Mouse (Mus musculus): ENCODE measurements at regions not wholly inside any gene's neighbourhood (a gene's known extent, or its start where the extent isn't known, plus 50 kb on each side); places are given as distances from the start of the nearest gene placed in this dataset.
A peak's percentile ranks its signal among the peaks of the same experiment; 100 is the strongest.

GRCm38 (mm10) chr14:13146959-13147535 is 137.5 kb upstream of the Synpr start:
- no peak overlapping the region for H3K27ac ChIP-seq (ENCODE audit: low read length)
- no peaks in the 10 kb centered on the region for H3K9me3 ChIP-seq (replicated peaks; ENCODE audit: control insufficient read depth, low read length, poor library complexity, severe bottlenecking)
- no peaks in the 10 kb centered on the region for H3K27me3 ChIP-seq (ENCODE audit: control insufficient read depth, insufficient read depth, low read depth, low read length)
- 88% methylated on average over 4 of the region's 4 CpGs for WGBS
- H3K4me3 ChIP-seq (ENCODE audit: low read depth, low read length) = no peak overlapping the region
- H3K9ac ChIP-seq (ENCODE audit: low read depth, low read length) = no peak overlapping the region
- H3K4me1 ChIP-seq (ENCODE audit: control insufficient read depth, insufficient read depth, low read length) = no peaks in the 10 kb centered on the region
- no peak overlapping the region for H3K4me2 ChIP-seq (ENCODE audit: low read length)
- no peaks in the 10 kb centered on the region for H3K36me3 ChIP-seq (ENCODE audit: control insufficient read depth, insufficient read depth, low read length)
- ATAC-seq = no peak

GRCm38 (mm10) chr14:13149617-13150016 is 135.0 kb upstream of the Synpr start:
- H3K27ac ChIP-seq (ENCODE audit: low read length) = no peak overlapping the region
- no peak for ATAC-seq
- H3K36me3 ChIP-seq (ENCODE audit: control insufficient read depth, insufficient read depth, low read length) = no peaks in the 10 kb centered on the region
- H3K4me1 ChIP-seq (ENCODE audit: control insufficient read depth, insufficient read depth, low read length) = no peaks in the 10 kb centered on the region
- H3K9ac ChIP-seq (ENCODE audit: low read depth, low read length) = no peak overlapping the region
- H3K4me2 ChIP-seq (ENCODE audit: low read length) = no peak overlapping the region
- no peak overlapping the region for H3K4me3 ChIP-seq (ENCODE audit: low read depth, low read length)
- 76% methylated on average over 1 of the region's 1 CpGs for WGBS
- H3K9me3 ChIP-seq (replicated peaks; ENCODE audit: control insufficient read depth, low read length, poor library complexity, severe bottlenecking) = no peaks in the 10 kb centered on the region
- H3K27me3 ChIP-seq (ENCODE audit: control insufficient read depth, insufficient read depth, low read depth, low read length) = no peaks in the 10 kb centered on the region

GRCm38 (mm10) chr14:13151672-13152071 is 132.9 kb upstream of the Synpr start:
- no peak overlapping the region for H3K27ac ChIP-seq (ENCODE audit: low read length)

DNA sequence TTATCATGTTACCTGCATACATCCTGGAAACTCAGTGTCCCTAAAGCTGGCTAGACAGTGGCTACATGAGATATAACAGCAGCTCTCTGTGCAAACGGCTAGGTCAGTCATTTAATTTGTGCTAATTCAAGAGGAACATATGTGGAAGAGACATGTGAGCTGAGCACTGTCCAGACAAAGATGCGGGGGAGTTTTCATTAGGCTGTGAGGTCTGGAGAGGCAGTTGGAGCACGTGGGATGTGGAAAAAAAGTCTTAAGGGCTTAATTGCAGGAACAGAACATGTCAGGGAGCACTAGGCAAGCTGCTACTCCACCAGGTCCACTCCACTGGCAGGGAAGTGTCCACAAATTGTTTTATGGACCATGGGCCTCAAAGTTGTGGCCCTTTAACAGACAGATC is 108.4 kb upstream of the Synpr start:
- H3K4me1 ChIP-seq (ENCODE audit: control insufficient read depth, insufficient read depth, low read length) = no peaks in the 10 kb centered on the region
- H3K9ac ChIP-seq (ENCODE audit: low read depth, low read length) = no peak overlapping the region
- no peak overlapping the region for H3K4me2 ChIP-seq (ENCODE audit: low read length)
- 71% methylated on average over 3 of the region's 3 CpGs for WGBS
- H3K4me3 ChIP-seq (ENCODE audit: low read depth, low read length) = no peak overlapping the region
- no peaks in the 10 kb centered on the region for H3K27me3 ChIP-seq (ENCODE audit: control insufficient read depth, insufficient read depth, low read depth, low read length)
- no peaks in the 10 kb centered on the region for H3K36me3 ChIP-seq (ENCODE audit: control insufficient read depth, insufficient read depth, low read length)
- no peak for ATAC-seq
- no peak overlapping the region for H3K27ac ChIP-seq (ENCODE audit: low read length)
- no peaks in the 10 kb centered on the region for H3K9me3 ChIP-seq (replicated peaks; ENCODE audit: control insufficient read depth, low read length, poor library complexity, severe bottlenecking)

More at GRCm38 (mm10) chr14:13151672-13152071, 132.9 kb upstream of the Synpr start:
- ATAC-seq = no peak
- no peak overlapping the region for H3K9ac ChIP-seq (ENCODE audit: low read depth, low read length)
- no peaks in the 10 kb centered on the region for H3K27me3 ChIP-seq (ENCODE audit: control insufficient read depth, insufficient read depth, low read depth, low read length)
- WGBS = 48% methylated on average over 1 of the region's 1 CpGs
- H3K4me1 ChIP-seq (ENCODE audit: control insufficient read depth, insufficient read depth, low read length) = no peaks in the 10 kb centered on the region
- no peaks in the 10 kb centered on the region for H3K36me3 ChIP-seq (ENCODE audit: control insufficient read depth, insufficient read depth, low read length)
- H3K4me2 ChIP-seq (ENCODE audit: low read length) = no peak overlapping the region
- H3K4me3 ChIP-seq (ENCODE audit: low read depth, low read length) = no peak overlapping the region
- H3K9me3 ChIP-seq (replicated peaks; ENCODE audit: control insufficient read depth, low read length, poor library complexity, severe bottlenecking) = no peaks in the 10 kb centered on the region

DNA sequence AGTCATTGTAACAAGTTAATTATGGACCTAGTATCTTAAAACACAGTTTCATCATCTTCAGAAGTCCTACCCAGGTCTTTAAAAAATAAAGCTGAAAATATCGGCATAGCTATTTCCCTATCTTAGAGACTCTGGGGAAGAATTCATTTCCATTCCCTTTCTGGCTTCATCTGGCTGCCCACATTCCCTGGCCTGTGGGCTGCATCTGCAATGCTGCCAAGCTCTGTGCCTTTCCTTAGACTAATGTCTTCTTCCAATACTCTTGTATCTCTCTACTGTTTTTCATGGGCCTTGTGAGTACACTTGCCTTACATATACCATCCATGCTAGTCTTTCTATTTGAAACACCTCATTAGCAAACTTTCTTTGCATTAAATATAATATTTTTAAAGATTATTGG is 106.7 kb upstream of the Synpr start:
- 94% methylated on average over 1 of the region's 1 CpGs for WGBS
- H3K4me1 ChIP-seq (ENCODE audit: control insufficient read depth, insufficient read depth, low read length) = no peaks in the 10 kb centered on the region

GRCm38 (mm10) chr14:13190801-13191200 is 93.8 kb upstream of the Synpr start:
- WGBS = 84% methylated on average over 1 of the region's 1 CpGs
- Histone ChIP-seq H3K4me3 (ENCODE audit: low read depth, low read length) (no peak overlapping the region), H3K36me3 (ENCODE audit: control insufficient read depth, insufficient read depth, low read length) (no peaks in the 10 kb centered on the region), H3K4me2 (ENCODE audit: low read length) (no peak overlapping the region), H3K27ac (ENCODE audit: low read length) (no peak overlapping the region), H3K4me1 (ENCODE audit: control insufficient read depth, insufficient read depth, low read length) (no peaks in the 10 kb centered on the region), H3K9me3 (replicated peaks; ENCODE audit: control insufficient read depth, low read length, poor library complexity, severe bottlenecking) (no peaks in the 10 kb centered on the region), H3K9ac (ENCODE audit: low read depth, low read length) (no peak overlapping the region), H3K27me3 (ENCODE audit: control insufficient read depth, insufficient read depth, low read depth, low read length) (no peaks in the 10 kb centered on the region)
- no peak for ATAC-seq

More for the DNA sequence above, 106.7 kb upstream of the Synpr start:
- Histone ChIP-seq H3K27ac (ENCODE audit: low read length) (no peak overlapping the region), H3K27me3 (ENCODE audit: control insufficient read depth, insufficient read depth, low read depth, low read length) (no peaks in the 10 kb centered on the region), H3K36me3 (ENCODE audit: control insufficient read depth, insufficient read depth, low read length) (no peaks in the 10 kb centered on the region), H3K9me3 (replicated peaks; ENCODE audit: control insufficient read depth, low read length, poor library complexity, severe bottlenecking) (no peaks in the 10 kb centered on the region), H3K4me2 (ENCODE audit: low read length) (no peak overlapping the region), H3K4me3 (ENCODE audit: low read depth, low read length) (no peak overlapping the region), H3K9ac (ENCODE audit: low read depth, low read length) (no peak overlapping the region)
- no peak for ATAC-seq

GRCm38 (mm10) chr14:13192746-13193145 is 91.8 kb upstream of the Synpr start:
- H3K27ac ChIP-seq (ENCODE audit: low read length) = no peak overlapping the region
- H3K27me3 ChIP-seq (ENCODE audit: control insufficient read depth, insufficient read depth, low read depth, low read length) = no peaks in the 10 kb centered on the region
- H3K4me1 ChIP-seq (ENCODE audit: control insufficient read depth, insufficient read depth, low read length) = no peaks in the 10 kb centered on the region
- H3K4me3 ChIP-seq (ENCODE audit: low read depth, low read length) = no peak overlapping the region
- ATAC-seq = no peak
- 51% methylated on average over 1 of the region's 1 CpGs for WGBS
- no peaks in the 10 kb centered on the region for H3K9me3 ChIP-seq (replicated peaks; ENCODE audit: control insufficient read depth, low read length, poor library complexity, severe bottlenecking)
- H3K9ac ChIP-seq (ENCODE audit: low read depth, low read length) = no peak overlapping the region
- H3K4me2 ChIP-seq (ENCODE audit: low read length) = no peak overlapping the region
- no peaks in the 10 kb centered on the region for H3K36me3 ChIP-seq (ENCODE audit: control insufficient read depth, insufficient read depth, low read length)

DNA sequence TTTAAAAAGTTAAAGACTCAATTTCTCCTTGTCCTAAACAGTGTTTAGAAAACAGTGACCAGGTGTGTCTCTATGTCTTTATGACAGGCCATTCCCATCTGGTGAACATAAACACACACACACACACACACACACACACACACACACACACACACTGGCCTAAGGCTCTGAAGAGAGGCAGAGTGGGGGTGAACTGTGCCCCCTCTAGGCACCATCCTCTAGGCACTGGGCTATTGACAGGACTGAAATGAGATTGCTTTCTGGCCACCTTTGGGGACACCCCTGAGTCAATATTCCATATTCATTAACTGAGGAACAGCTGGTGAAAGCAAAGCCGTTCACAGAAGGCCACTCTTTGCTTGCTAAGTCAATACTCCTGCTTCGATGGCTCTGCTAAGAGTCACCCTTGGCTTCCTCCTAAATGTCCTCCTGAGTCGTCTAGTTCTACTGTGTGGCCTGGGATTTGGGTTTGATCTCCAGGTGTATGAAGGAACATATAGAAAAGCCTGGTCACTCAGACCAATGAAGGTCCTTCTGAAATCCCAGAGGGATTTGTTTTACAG is 87.2 kb upstream of the Synpr start:
- H3K4me3 ChIP-seq (ENCODE audit: low read depth, low read length) = no peak overlapping the region
- whole genome bisulfite sequencing = 55% methylated on average over 3 of the region's 3 CpGs
- ATAC-seq = no peak
- no peak overlapping the region for H3K27ac ChIP-seq (ENCODE audit: low read length)
- no peaks in the 10 kb centered on the region for H3K9me3 ChIP-seq (replicated peaks; ENCODE audit: control insufficient read depth, low read length, poor library complexity, severe bottlenecking)
- no peak overlapping the region for H3K4me2 ChIP-seq (ENCODE audit: low read length)
- no peak overlapping the region for H3K9ac ChIP-seq (ENCODE audit: low read depth, low read length)
- no peaks in the 10 kb centered on the region for H3K4me1 ChIP-seq (ENCODE audit: control insufficient read depth, insufficient read depth, low read length)
- H3K27me3 ChIP-seq (ENCODE audit: control insufficient read depth, insufficient read depth, low read depth, low read length) = no peaks in the 10 kb centered on the region
- H3K36me3 ChIP-seq (ENCODE audit: control insufficient read depth, insufficient read depth, low read length) = no peaks in the 10 kb centered on the region

DNA sequence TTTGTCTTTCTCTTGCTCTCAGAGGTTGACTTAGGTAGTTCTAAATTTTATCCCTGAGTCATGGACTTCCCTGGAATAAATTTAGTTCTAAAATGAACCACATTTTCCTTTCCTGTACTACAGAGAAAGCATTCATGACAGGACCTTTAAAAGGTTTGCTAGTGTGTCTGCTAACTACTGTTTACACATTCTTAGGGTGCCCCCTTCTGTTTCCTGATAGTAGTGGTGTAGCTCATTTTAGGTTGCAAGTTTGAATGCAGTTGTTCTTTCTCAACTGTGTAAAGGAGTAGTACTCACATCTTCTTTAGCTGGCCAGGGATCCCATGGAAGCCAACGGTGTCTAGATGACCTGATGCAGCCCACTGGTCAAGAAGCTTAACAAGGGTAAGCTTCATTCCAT is 86.1 kb upstream of the Synpr start:
- Histone ChIP-seq H3K4me1 (ENCODE audit: control insufficient read depth, insufficient read depth, low read length) (no peaks in the 10 kb centered on the region), H3K27ac (ENCODE audit: low read length) (no peak overlapping the region), H3K36me3 (ENCODE audit: control insufficient read depth, insufficient read depth, low read length) (no peaks in the 10 kb centered on the region), H3K9me3 (replicated peaks; ENCODE audit: control insufficient read depth, low read length, poor library complexity, severe bottlenecking) (no peaks in the 10 kb centered on the region), H3K4me3 (ENCODE audit: low read depth, low read length) (no peak overlapping the region), H3K27me3 (ENCODE audit: control insufficient read depth, insufficient read depth, low read depth, low read length) (no peaks in the 10 kb centered on the region), H3K9ac (ENCODE audit: low read depth, low read length) (no peak overlapping the region), H3K4me2 (ENCODE audit: low read length) (no peak overlapping the region)
- WGBS = 56% methylated on average over 1 of the region's 1 CpGs
- ATAC-seq = peak; percentile 92
